Mouse (Mus musculus) liver (tissue): ENCODE results near the gene Zfp654.
A peak's percentile ranks its signal among the peaks of the same experiment; 100 is the strongest.

ENCODE experiments used
- DNase-seq: peaks from one replicate; pipeline ENCODE4 v3.0.0-alpha.2; 2020; ENCODE audit warnings: mixed read lengths

The Zfp654 gene

DNA sequence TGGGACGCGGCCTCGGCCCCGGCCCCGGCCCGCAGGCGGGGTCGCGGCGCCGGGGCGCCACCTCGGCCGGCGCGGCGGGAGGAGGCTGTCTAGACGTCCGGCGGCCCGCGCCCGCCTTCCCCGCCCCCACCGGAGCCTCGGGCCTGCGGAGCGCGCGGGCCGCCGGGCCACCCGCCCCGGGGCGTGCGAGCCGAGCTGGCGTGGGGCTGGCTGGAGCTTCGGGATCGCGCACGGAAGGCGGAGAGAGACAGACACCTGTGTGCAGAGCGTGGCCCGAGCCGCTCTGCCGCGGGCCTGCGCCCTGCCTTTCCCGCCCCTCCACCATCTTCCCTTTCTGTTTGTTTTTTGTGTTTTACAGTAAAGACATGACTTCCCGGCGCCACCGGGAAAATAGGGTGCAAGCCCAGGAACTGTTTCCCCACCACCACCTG, 1.0 kb upstream of the Zfp654 start:
- DNase-seq = peak; percentile 79

DNA sequence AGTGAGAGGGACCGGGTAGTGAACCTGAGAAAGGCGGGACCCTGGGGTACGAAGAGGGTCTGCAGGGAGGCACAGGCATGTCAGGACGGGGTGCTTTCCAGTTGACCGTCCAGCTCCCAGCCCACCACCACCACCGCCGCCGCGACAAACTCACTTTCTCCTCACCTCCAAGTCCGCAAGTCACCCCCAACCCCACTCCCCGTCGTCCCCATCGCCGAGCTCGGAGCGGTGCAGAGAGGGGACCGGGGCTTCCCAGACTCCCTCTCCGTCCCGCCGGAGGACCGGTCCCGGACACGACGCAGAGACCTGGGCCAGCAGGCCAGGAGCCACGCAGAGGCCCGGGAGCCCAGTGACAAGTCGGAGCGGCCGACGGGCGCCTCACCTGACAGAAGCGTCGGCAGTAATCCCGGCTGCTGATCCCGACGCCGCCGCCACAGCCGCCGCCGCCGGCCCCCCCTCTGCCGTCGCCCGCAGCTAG, 328 bp downstream of the Zfp654 start:
- DNase-seq = no peak

DNA sequence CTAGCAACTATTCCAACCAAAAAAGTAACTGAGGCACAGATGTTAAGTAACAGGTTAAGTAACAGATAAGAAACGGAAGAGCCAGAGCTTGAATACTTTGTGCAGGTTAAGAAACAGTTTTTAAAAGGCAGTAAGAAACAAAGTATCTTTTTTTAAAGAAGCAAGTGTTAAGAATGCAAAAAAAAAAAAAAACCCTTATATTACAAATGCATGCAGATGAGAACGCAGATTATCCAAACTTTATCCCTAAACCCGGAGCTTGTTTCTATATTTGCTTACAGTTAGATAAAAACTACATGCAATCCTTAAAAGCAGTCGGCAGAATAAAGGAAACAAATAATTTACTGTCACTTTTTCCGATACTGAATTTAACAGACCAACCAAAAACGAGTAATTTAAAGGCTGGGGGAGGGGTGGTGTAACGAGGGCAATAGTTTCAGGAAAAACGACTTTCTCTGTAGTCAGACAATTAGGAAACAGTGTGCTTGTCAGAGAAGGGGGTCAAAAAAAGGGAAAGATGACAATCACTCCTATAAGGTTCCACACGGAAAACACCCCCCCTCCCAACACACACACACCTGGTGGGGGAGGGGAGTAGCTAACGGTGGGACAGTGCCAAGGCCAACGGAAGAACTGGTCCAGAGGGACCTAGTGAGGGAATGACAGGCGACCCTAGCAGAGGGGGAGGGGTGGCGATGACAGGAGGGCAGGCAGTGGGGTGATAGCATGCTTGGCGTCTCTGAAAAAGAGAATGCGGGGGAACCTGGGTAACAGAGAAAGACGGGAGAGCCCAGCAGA, 966 bp downstream of the Zfp654 start:
- peak; percentile 61 for DNase-seq

DNA sequence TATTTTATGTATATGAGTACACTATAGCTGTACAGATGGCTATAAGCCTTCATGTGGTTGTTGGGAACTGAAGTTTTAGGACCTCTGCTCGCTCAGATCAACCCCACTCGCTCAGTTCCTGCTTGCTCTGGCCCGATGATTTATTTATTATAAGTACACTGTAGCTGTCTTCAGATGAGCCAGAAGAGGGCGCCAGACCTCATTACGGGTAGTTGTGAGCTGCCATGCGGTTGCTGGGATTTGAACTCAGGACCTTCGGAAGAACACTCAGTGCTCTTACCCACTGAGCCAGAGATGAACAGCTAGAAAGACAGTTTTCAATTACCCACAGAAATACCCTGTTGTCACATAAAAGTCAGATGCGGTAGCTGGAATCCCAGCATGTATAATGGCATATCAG, 5.5 kb downstream of the Zfp654 start:
- DNase-seq = peak; percentile 31

DNA sequence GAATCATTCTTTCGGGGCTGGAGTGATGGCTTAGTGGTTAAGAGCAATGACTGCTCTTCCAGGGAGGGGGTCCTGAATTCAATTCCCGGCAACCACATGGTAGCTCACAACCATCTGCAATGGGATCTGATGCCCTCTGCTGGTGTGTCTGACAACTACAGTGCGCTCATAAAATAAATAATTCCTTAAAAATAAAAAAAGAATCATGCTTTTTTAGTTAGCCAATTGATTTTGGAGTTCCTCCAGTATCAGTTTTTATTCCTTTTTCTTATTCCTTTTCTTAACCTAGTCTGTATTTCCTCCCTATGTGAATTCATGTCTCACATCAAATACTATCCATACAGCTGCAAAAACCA, 9.1 kb downstream of the Zfp654 start:
- DNase-seq = no peak

DNA sequence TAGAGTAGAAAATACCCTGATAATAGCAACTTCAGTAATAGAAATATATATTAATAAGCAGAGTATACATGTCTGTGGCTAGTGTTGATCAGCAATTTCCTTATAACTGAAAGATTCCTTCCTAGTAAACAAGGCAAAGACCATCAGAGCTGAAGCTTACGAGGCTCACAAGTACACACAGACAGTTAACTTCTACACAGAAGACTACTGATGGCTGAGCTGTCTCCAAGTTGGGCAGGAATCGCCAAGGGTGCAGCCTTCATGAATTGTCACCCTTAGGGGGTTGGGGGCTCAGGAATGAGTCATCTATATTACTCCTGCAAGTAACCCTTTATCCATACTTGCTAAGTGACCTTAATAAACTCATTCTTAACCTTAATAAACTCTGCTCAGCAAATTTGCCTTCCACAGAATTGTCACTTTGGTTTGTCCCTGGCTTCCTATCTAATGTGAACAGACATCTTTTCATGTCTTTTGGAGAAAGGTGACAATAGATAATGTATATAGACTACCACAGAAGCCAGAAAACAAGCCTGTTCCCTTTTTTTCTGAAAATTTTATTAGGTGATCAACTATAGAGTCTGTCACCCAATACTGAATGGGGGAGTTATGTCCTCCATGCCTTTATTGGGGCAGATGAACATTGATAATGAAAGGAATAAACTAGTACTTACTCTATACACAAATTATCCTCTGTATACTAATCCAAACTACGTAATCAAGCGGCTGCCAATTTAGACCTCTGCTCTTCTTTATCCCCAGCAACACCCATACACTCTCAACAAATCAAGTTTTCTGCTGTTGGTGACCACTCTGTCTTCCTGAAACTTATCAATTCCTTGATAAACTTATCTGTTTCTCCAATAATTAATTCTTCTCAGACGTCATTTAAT, 9.7 kb downstream of the Zfp654 start:
- no peak for DNase-seq

DNA sequence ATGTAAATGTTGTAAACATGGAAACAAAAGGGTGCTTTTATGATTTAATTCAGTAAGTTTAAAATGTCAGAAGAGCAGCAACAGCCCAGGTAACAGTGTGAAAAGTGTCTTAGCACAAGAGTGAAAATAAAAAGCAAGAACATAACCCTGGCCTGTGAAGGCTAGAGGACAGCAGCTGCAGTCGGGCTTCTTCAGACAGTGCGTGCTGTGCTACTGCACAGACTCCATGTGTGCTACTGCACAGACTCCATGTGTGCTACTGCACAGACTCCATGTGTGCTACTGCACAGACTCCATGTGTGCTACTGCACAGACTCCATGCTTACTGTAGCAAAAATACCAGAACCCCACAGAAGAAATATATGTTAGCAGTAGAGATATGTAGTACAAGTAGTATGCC, 14.7 kb downstream of the Zfp654 start:
- no peak for DNase-seq

DNA sequence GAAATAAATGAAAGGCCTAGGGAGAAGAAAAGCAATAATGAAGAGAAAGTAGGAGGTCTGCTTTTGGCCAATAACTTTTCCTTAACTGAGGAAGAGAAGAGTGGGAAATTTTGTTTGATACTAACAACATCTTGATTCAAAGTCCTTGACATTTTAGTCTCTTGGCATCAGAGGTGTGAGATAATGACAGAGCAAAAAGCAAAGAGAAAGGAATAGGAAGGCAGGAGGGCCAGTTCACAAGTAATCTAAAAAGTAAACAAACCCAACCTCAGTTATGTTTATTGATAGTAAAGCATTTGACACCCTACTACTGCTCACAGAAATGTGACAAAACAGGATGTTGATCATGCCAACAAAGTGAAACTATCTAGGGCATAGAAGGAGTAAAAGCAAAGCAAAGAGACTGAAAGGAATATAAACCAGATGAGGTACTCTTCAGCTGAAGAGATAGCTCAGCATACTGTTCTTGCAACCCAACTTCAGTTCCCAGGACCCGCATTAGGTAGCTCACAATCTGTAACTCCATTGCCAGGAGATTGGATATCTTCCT, 15.4 kb downstream of the Zfp654 start:
- DNase-seq = no peak

DNA sequence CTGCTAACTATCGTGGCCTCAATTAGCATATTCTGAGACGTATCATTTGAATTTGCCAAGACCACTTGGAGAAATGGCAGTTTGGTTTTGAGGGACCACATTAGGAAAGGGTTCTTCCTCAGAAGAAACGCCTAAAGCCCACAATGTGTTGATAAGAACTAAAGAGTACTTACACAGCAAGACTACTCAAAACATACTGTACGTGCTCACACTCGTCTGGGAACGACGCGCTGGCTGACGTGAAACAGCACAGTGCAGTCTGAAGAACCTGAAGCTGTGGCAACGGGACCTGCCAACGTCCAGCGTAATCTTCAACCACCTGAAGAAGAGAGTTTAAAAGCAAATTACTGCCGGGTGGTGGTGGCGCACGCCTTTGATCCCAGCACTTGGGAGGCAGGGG, 21.2 kb downstream of the Zfp654 start:
- DNase-seq = no peak

DNA sequence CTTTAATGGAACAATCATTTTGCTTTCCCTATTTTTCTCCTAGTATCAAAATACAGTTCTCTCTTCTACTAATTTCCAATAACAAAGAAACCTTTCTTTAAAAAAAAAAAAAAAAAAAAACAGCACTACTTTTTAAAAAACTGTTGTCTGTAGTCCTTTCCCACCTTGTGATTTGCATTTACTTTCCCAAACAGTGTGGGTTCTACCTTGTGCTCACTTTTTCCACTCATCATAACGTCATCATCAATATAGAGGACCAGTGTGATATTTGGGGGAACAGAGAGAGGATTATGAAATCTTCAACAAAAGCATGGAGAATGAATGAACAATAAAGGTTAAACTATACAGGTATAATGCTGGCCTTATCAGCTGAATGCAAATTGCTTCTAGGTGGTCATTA, 27.0 kb downstream of the Zfp654 start:
- no peak for DNase-seq

DNA sequence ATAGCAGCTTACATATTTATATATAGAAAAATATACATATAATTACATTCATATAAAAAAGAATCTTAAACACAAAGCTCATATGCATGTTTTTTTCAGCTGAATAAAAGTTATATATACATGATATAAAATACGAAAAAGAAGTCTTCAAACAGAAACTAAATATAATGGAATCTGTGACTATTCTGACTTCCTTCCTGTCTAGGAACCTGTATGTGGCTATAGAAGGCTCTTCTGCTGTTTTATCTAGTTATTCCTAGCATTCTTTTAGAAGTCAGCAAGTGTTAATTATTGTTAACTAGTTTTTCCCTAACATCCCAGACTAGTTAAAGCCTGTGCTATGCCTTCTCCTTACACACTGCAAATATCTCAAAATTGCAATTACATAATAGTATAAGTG, 27.6 kb downstream of the Zfp654 start:
- no peak for DNase-seq

DNA sequence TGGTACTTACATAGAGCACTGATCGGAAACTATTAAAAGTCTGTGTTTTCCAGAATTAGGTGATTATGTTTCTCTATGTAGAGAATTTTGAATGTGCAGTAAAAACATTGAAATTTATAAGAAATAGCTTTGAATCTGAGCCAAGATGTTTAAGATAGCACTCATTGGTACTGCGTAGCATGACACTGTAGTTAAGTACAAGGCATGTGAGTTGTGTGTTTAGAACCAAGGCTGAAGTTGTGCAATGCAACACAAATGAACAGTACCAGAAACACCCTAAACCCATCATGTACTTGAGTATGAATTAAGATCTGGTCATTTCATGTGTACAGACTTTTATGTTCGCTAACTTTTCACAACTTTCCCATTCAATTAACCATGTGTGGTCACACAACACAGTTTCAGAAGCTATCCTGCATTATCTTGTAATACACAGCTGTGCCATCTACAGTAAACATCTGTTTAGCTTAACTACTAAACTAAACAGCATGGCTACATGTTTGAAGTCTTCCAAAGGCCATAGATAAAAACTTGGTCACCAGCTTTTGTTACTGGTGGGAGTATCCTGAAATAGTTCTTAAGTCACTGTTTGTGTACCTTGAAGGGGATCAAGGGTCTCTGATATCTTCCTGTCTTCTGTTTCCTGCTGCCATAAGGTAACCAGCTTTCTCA, 34.2 kb downstream of the Zfp654 start:
- DNase-seq = no peak

DNA sequence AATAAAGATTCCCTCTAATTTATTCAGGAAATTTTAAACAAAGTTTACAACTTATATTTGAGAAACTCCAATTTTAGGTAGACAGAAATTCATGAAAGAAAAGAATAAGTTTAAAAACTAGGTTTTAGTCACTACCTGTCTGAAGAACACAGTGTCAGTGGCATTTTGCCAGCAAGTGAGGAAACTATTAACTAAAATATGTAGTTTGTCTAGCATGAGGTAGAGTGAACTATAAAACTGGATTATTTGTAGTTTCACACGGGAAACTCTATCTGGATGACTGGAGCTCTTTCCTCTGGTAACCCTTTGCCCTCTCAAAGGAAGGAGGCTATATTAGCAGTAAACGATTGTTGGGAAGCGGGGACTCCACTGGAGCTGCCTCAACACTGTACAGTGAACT, 48.4 kb downstream of the Zfp654 start:
- no peak for DNase-seq

DNA sequence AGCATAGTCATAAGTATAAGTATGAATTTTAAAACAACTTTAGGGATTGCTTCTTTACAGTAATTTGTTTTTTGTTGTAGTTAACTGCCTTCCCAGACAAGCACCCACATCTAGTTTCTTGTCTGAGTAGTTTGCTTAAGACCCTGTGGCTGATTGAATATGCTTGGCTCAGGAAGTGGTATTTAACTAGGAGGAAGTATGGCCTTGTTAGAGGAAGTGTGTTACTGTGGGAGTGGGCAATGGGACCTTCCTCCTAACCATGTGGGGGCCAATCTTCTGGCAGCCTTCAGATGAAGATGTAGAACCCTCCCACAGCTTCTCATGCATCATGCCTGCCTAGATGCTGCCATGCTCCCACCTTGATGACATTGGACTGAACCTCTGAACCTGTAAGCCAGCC, 49.8 kb downstream of the Zfp654 start:
- DNase-seq = no peak

DNA sequence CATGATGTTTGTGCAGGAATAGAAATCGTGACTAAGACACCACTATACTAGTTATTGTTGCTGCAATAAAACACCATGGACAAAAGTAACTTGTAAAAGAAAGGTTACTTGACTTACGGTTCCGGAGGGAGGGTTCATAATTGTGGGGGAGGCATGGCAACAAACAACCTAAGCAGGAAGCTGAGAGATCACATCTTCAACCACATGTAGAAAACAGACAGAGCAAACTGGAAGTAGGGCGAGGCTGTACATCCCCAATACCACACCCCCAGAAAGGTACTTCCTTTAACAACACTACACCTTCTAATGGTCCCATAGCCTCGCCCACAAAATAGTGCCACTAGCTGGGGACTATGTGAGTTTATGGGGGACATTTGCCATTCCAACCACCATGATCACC, 51.1 kb downstream of the Zfp654 start:
- no peak for DNase-seq

DNA sequence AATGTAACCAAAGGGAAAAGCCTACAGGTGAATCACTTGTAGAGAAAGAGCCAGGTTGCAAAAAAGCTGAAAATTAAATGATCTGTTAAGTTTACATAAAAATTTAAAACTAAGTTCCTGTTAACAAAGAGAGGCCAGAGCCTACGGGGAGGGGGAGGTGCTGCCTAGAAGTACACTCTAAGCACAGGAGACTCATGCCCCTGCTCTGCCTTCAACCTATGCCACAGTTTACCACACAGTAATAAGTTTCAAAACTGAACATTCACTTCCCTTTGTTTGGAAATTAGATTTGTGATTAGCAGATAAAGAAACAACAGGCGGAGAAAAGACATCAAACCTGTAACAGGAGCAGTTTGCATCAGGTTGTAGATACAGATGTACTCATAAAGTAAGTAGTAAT, 56.6 kb downstream of the Zfp654 start:
- DNase-seq = no peak

DNA sequence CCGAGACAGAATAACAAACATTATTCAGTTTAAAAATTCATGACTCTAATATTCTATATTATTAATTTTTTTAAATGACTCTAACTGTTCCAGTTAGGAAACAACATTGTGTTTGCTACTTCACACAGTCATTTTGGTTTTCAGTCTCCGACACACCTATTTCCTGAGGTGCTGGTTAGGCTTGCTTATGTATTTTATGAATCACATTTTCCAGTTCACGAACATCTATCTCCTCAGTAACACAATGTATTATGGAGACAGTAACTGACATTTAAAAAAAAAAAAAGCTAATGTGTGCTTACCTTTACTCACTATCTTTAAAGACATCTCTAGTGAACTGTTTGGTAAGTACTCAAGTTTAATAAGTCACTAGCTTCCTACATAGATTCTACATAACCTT, 61.7 kb downstream of the Zfp654 start:
- DNase-seq = no peak

DNA sequence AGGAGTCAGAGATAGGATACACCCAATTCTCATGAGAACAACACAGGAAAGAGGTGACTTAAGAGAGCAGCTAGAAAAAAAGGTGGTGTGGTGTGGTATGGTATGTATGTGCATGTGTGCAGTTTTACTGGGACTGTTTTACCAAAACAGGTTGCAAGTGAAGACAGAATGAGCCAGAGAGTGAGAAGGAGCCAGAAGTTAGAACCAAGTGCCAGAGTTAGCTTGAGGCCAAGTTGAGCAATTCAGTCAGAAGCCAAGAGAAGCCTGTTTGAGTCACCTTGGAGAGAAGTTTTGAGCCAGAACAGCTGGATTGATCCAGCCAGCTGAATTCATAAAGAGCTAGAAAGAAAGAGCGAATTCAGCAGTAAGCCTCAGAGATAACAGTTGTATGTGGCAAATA, 75.9 kb downstream of the Zfp654 start:
- DNase-seq = no peak

DNA sequence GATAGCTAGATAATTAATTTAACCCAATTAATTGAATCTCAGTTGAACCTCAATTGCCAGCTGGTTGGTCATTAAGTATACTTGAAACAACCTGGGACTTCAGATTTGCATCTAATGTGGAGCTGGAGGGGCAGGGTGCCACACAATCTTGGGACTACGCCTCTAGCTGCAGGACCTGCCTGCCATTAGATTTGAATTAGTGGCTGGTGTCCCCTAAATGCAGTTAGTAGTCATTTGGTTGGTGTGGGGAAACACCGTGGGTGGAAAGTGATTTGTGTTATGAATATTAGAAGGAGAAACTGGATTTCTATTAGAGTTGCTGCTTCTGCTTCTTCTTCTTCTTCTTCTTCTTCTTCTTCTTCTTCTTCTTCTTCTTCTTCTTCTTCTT, 80.0 kb downstream of the Zfp654 start:
- no peak for DNase-seq

DNA sequence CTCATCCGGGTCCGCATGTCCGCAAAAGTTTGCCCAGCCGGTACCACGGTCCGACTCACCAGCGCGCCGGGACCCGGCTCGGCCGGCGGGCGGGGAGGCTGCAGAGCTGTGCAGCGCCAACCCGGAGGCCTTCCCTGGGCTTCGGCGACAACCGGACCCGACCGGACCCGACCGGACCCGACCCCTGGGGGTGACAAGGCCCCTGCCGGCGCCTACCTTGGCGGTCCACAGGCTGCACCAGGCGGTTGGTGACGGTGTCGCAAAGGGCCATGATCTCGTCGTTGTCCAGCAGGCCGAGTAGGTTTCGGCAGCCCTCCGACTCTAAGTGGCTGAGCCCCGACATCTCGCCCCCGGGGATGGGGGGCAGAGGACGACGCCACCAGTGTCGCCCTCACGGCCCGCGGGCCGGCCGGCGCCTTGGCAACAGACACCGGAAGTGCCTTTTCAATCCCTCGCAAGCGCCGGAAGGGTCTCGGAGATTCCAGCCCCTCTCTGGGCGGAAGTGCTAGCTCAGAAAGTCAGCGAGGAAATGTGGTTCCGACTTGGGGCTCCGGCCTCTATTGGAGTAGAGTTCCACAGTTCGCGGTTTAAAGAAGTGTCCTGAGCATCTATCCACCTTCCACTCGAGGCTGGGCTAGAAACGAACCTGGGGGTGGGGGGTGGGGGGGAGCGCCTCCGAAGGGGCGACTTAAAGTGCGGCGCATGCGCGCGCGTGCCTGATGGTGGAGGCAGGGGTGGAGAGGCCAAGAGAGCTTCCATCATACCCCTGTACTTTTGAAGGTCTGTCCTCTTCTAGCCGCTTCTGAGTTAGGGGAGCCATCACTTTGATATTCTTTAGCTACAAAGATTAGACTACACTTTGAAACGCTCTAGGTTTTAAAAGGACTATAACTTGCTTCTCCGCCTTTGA, 80.7 kb downstream of the Zfp654 start, which contains the start of gene 4930453N24Rik:
TSS of gene 4930453N24Rik (minus strand) at position 641 of the 910 bp plus-strand sequence.
- DNase-seq = peak; percentile 86

DNA sequence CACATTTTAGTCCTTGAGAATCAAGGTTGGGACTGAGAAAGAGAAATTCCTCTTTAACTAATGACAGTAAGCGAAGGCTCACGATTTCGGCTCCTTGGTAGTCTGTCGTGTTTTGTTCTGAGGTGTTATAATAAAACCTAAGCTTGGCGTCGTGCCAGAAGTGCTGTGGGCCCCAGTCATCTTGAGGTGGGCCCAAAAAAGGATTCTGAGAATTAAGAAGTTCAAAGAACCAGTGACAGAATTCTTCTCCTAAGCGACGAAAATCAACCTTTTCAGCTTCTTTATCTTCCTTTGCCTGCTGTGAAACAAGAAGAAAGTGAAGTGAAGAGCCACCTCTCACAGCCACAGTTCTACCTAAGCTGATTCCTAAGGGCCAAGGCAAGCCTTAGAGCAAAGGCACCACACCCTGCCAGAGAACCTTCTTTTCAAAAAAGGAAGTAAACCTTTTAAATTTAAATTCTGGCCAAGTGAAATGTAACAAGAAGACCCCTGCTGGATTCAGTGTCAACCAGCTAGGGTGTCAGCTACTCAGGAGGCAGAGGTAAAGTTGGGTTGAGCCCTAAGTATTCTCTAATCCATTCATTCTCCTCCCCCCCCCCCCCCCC, 84.7 kb downstream of the Zfp654 start:
- no peak for DNase-seq

DNA sequence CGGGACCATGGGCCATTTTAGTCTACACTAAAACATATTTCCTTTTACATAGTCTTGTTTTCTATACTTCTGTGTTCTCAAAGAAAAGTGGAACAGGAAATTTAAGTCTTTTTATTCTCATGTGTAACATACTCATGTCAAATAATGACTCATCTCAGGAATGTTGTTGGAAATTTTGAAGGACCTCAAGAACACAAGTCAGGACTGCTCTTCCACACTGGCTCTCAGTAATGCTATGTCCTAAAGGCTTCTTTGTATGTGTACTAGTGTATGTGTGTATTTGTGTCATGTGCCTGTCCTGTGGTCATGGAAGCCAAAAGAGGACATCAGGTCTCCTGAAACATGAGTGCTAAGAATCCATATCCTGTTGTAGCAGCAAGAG, 92.2 kb downstream of the Zfp654 start:
- DNase-seq = no peak
